Mouse (Mus musculus) thymus, postnatal 0 days (tissue): ENCODE data around the gene Olfr1328. TPM values are rescaled to one million over a fixed set of nuclear protein-coding genes. Genes with fewer than 3 reads are reported as not detected.
"Not testable (repeated sequence)": the region's sequence is repeated elsewhere in the genome, so short reads cannot be mapped to it uniquely, and the experiment has no call there.

Experiments
- DNase-seq: peaks from one replicate; pipeline ENCODE4 v3.0.0-alpha.2; 2015; ENCODE audit warnings: low spot score
- polyA plus RNA-seq: library from polyadenylated mRNA; unstranded; fragments of >200 nt; fragmentation: Nextera tagmentation; extraction: Ambion mirVana; gene quantifications from 2 replicates; pipeline ENCODE4 v1.2.1, GENCODE M21; 2015

The Olfr1328 gene
- not detected in 2 replicates for polyA plus RNA-seq

GRCm38 (mm10) chr4:118938512-118938911 lies at the start of gene Olfr1328:
Gene Olfr1328, minus strand, starts transcription at chr4:118938612.
- DNase-seq, result no peak

GRCm38 (mm10) chr4:118985291-118985690 lies 46.9 kb upstream of the Olfr1328 start:
- no peak for DNase-seq

- DNase-seq, result no peak
These were observed 34.9 kb upstream of the Olfr1328 start for GRCm38 (mm10) chr4:118973281-118973680.

GRCm38 (mm10) chr4:118967711-118968110 lies 29.3 kb upstream of the Olfr1328 start:
- DNase-seq, result no peak

- DNase-seq, result no peak
These were observed 22.8 kb upstream of the Olfr1328 start, which contains the start of gene Lao1 for GRCm38 (mm10) chr4:118961141-118961628. Gene Lao1, plus strand, starts transcription at chr4:118961578.

- DNase-seq, result no peak
These were observed 20.4 kb upstream of the Olfr1328 start for GRCm38 (mm10) chr4:118958812-118959211.

- not testable (repeated sequence) for DNase-seq
These were observed 7.1 kb downstream of the Olfr1328 start for GRCm38 (mm10) chr4:118931326-118931725.

GRCm38 (mm10) chr4:118917365-118917764 lies 21.0 kb downstream of the Olfr1328 start, which contains the start of gene Olfr1329:
Gene Olfr1329, minus strand, starts transcription at chr4:118917465.
- DNase-seq, result not testable (repeated sequence)

- no peak for DNase-seq
These were observed 36.4 kb downstream of the Olfr1328 start for GRCm38 (mm10) chr4:118901981-118902380.

- no peak for DNase-seq
These were observed 50.1 kb downstream of the Olfr1328 start, which contains the start of gene Olfr1330 for GRCm38 (mm10) chr4:118888297-118888696. Gene Olfr1330, plus strand, starts transcription at chr4:118888597.

Other genes with a start within 250 kb of the Olfr1328 start
- not detected in 2 replicates for gene Olfr1342, start 245.9 kb downstream of the Olfr1328 start, polyA plus RNA-seq
- gene Olfr1341, start 235.1 kb downstream of the Olfr1328 start, polyA plus RNA-seq, result not detected in 2 replicates
- not detected in 2 replicates for gene Olfr1340, start 218.5 kb downstream of the Olfr1328 start, polyA plus RNA-seq
- not detected in 2 replicates for gene Olfr1339, start 206.4 kb downstream of the Olfr1328 start, polyA plus RNA-seq
- gene Olfr1338, start 179.9 kb downstream of the Olfr1328 start, polyA plus RNA-seq, result not detected in 2 replicates
- gene Olfr1337, start 156.0 kb downstream of the Olfr1328 start, polyA plus RNA-seq, result not detected in 2 replicates
- not detected in 2 replicates for gene Olfr1335, start 128.7 kb downstream of the Olfr1328 start, polyA plus RNA-seq
- not detected in 2 replicates for gene Olfr1333, start 102.3 kb downstream of the Olfr1328 start, polyA plus RNA-seq
- gene Olfr1331, start 74.0 kb downstream of the Olfr1328 start, polyA plus RNA-seq, result not detected in 2 replicates
- 0.05 TPM in 1 of 2 replicates, not detected in the other for gene Olfr1330, start 50.0 kb downstream of the Olfr1328 start, polyA plus RNA-seq
- gene Olfr1329, start 21.1 kb downstream of the Olfr1328 start, polyA plus RNA-seq, result not detected in 2 replicates
- gene Lao1, start 23.0 kb upstream of the Olfr1328 start, polyA plus RNA-seq, result 0.05 and 0.10 TPM in 2 replicates
- gene Slc2a1, start 170.1 kb upstream of the Olfr1328 start, polyA plus RNA-seq, result 19.9 and 21.4 TPM in 2 replicates
- 3.6 and 7.2 TPM in 2 replicates for gene Zfp691, start 235.6 kb upstream of the Olfr1328 start, polyA plus RNA-seq